Mouse (Mus musculus) ovary, adult 18-20 months (tissue): ENCODE data around the gene Heyl.

Experiments
- DNase-seq: peaks from one replicate; pipeline ENCODE4 v3.0.0; 2022; ENCODE audit warnings: low spot score, mixed read lengths

Heyl gene

DNA sequence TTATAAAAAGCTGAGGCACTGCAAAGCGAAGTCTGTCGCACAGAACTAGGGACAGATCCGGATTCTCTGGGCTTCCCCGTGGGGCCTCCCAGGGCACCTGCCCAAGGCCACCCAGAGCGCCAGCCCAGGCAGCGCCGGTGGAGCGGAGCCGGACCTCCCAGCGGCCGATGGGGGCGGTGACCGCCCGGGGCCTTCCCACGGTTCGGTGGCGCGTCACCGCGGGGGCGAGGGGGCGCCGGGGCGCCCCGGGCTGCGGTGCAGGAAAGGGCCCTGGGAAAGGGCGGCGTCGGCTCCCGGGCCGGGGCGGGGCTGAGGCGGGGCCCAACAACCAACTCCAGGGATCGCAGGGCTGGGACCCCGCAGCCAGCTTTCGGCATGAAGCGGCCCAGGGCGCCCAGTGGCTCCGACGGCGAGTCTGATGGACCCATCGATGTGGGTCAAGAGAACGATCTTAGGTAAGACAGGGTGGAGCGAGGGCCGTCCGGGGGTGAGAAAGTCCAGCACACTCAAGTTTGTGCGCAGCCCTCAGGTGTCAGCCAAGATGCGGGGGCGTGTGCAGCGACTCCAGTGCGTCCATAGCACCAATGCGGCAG lies at the start of gene Heyl:
Gene Heyl, plus strand, starts transcription at position 65 of the 593 bp plus-strand sequence.
- DNase-seq = peak; percentile 55

DNA sequence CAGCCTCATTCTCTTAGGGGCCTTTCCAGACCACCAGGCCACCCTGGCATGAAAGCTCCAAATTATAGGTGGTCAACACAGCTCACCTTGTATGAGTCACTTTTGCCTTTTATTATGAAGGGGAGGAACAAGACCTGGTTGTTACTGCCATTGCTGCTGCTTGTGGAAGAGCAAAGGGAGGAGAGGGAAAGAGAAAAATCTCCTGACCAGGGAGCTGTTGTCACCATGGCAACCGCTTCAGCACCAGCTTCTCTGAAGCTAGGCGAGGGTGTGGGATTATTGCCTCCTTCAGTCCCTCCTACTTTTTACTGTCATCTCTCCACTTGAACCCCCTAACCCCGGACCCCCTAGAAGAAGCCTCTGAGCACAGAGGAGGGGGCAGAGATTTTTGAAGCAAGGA lies 48.5 kb upstream of the Heyl start:
- no peak for DNase-seq

DNA sequence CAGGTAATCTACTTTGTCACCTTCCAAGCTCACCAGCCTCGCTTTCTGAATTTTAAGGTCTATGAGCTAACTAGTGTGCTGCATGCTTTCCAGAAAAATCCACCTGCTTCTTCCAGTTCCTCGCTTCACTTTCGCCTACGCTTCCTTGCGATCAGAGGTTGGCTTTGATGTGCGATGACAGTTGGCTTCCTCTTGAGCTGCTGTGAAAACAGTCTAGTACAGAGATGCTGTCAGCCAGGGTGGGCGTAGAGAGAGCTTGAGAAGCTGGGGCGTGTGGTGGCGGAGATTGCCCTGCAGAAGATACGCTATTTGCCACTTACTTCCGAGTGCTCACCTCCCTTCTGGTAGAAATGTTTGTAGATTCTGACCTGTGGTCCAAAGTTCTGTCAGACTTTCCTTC lies 41.0 kb upstream of the Heyl start:
- no peak for DNase-seq

DNA sequence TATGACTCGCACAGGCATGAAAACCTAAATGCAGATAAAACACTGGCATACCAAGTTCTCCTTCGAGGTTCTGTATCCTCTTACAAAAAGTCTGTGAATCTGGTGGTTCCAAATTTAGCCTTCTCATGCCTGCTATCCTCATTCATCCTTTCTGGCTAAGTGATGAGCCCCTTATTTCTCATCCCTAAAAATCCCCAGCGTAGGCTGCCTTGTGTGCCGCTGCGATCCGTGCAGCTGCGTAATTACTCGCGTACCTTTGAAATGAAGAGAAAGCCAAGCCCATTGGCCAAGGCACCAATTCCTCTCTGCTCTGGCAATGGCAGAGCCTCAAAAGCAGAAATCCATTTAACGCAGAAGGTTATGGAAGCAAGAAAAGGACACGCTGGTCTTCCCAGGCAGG lies 39.6 kb upstream of the Heyl start:
- DNase-seq = no peak

DNA sequence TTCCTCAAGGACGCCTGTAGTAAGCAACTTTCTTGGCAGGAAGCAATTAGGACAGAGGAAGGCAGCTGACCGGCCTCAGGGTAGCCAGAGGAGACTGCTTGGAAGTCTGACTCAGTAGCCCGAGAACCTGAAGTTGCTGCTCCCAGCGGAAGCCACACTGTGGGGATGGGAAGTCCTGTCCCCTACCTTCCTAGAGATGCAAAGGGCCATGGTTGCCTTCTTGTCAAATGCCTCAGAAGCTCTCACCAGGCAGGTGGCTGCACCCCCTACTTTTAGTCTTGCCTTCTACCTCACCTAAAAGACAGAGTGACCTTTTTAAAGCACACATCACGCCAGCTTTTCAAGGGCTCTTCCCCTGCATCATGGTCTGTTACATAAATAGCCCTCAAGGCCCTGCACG lies 36.7 kb upstream of the Heyl start:
- DNase-seq = no peak

DNA sequence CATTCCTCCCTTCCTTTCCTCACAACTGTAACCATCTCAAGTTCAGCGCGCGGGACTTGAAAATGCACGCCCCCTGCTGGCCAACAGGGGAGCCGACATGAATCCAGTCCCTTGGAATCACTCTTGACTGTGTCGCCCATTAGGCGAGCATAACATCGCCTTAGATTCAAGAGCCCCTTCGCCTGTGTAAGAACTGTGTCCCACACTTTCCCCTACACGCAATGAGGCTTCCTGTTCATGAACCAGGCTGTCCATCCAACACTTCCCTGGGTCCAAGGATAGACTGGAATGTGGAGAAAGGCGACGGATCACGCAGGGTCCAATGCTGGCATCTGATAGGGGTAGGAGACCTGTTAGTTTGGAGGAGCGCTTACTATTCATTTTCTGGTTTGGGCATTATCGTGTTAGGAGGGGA lies 32.6 kb upstream of the Heyl start:
- peak; percentile 51 for DNase-seq

DNA sequence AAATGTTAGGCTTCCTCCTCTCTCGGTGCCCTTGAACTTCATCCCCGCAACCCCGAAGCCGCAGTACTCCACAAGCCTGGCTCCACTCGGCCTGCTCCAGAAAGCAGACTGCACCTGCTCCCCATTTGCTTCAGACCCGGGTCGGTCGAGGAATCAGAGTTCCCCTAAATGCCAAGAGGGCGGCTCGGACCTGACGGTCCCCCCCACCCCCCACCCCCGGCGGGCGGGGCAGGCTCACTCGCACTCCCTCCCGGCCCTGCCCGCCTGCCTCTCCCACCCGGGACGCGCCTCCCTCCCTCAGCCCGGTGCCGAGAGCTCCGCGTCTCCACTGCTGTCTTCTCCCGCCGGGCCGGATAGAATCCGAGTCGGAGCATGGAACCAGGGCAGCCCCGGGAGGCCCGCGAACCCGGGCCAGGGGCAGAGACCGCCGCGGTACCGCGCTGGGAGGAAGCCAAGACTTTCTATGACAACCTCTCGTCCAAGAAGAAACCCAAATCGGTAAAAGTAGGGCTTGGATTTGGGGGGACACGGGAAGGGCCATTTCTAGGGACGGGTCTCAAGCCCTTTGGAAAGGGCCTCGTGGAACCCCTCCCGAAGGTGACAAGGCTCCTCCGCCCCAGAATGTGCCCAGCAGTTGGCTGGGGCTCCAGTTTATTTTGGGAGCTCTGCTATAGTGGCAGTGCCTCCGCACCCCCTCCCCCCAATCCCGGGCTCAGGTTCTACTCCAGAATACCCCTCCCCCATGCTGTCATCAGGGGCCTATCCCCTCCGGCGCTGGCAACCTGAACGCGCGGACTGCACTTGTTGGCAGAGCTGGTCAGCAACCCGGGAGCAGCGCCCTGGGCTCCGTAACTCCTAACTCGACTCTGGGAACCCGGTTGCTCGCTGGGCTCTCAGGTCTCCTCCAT lies 31.9 kb upstream of the Heyl start, which contains the start of gene Nt5c1a:
Gene Nt5c1a, plus strand, starts transcription at position 319 of the 908 bp plus-strand sequence.
- DNase-seq = no peak

DNA sequence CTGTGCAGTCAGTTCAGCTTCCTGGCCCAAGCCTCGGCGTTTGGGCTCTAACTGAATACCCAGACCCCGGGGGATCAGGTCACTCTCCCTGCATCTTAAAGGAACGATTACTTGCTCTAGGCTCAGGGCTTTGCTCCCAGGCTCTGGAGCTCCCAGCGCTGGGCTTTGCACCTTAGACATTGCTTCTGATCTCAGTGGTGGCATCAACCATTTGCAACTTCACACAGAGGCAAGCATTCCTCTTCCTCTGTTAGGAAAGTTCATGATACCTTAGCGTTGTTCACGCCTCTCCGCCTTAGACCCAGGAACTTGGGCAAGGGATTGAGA lies 31.3 kb upstream of the Heyl start:
- no peak for DNase-seq

DNA sequence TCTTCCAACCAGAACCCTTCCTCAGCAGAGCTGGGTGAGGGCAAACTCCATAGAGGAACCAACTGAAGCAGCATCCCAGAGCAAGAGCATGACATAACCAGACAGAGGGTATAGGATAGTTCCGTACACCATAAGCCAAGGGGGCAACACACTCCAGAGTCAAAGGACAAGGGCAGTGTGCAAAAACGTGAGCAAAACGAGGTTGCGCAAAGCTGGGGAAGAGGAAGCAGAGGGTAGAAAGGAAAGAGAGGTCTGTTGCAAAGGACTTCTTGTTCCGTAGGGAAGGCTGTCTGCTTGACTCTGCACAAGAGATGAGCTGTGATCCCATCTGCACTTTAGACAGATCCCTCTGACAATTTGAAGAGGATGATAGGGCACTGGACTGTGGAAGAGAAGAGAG lies 26.0 kb upstream of the Heyl start:
- DNase-seq = no peak

DNA sequence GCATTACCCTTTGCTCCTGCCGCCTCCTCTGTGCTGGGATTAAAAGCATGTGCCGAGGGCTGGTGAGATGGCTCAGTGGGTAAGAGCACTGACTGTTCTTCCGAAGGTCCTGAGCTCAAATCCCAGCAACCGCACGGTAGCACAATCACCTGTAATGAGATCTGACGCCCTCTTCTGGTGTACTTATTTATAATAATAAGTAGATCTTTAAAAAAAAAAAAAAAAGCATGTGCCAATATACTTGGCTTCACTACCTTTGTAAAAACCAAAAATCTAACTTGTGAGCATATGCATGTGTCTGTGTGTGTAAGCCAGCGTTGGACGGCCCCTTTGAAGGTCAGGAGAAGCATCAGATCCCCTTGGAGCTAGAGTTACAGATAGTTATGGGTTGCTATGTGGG lies 22.4 kb upstream of the Heyl start:
- no peak for DNase-seq

DNA sequence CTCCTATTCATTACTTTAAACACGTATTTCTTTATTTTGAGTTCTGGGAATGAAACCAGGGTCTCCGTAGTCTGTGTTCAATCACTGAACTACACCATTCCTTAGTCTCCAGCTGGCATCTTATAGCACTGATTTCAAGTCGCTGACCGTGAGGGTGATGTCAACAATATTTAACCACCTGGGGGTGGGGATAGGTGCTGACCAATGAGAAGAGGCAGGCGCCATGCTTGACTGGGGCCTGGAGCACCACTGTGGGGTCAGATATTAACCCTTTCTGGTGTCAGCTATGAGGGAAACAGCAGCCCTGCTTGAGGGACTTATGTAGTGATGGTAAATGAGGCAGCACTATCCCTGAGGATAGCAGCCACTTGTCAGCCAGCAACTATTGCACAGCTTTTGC lies 21.9 kb upstream of the Heyl start:
- no peak for DNase-seq

DNA sequence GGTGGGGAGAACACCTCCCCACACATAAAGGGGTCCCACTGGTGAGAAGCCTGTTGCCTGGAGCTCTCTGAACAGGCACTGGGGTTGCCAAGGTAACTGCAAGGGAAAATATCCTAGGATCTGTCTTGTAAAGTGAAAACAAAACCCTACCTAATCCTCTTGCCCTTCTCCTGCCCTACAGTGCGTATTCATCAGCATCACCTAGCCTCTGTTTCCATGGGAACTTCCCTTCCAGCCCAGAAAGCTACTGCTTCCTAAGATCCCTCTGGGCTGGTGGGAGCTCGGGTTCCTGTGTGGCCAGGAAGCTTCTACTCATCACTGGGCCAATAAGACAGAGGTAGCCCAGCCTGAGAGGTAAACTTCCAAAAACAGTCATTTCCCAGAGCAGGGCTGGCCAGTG lies 21.0 kb upstream of the Heyl start:
- DNase-seq = no peak

DNA sequence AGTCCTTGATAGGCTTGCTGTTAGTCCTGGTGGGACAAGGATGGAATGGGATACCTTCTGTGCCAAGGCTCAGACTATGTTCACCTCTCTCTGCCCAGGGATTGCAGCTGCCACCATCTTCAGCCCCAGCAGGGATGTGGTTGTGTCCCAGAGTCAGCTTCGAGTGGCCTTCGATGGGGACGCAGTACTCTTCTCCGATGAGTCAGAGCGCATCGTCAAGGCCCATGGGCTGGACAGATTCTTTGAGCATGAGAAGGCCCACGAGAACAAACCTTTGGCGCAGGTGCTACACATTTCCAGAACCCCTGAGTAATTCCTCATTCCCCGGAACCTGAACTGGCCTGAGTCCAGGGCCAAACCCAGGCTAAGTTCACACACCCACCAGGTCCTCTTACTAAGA lies 19.4 kb upstream of the Heyl start:
- no peak for DNase-seq

DNA sequence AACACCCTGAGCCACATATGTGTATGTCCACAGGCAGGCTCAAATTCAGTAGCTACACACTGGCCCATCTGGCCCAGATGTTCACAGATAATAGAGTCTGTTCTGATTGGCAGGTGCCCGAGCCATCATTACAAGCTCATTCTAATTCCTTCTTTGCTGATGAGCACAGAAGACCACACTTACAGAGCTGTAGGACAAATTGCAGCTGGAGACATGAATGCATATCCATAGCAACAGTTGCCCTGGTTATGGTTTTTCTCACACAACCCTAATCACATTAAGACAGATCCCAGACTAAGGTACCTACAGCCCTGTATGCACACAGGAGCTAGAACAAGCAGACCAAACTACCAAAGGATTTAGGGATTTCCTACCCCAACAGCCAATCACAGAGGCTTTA lies 18.0 kb upstream of the Heyl start:
- no peak for DNase-seq

DNA sequence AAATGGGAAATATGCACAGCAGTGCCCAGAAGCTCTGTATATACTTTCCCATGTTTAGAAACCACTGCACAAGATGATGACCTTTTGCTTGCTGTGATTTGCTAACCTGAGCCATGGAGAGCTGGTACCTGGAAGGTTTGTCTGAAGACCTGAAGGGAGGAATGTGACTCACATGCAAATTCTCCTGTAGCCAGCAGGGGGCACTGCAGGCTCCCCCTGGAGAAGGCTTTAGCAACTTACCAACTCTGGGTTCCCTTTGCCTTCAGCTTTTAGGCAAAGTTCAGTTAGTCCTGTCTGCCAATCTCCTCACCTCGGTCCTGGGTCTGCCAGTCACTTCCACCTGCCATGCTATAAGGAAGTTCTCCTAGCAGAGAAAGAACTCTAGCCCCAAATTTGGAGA lies 16.6 kb upstream of the Heyl start:
- no peak for DNase-seq

DNA sequence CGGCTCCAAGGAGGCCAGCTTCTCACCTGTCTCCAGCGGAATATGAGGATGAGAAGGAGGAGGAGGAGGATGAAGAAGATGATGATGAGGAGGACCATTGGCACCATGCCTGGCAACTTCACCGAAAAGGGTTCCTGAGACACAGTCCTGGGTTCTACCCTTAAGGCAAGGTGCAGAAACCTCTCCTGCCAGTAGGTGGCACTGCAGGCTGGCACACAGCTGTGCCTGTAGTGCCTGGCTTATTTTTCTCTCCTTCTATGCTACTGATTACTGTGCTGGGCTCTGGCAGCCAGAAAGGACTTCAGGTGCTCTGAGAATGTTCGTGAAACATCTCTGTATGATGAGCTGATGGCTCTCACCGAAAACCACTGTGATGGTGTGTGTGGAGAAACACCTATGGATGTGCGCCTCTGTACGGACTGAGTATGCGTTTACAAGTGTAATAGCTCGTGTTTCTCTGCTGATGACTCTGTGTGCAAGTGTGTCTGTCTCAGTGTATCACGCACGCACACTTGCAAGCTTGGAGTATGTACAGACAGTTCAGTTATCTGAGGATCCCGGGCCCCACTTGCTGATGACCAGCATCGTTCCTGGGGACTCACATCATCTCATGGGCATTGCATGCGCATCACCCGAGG lies 13.5 kb upstream of the Heyl start:
- DNase-seq = no peak

DNA sequence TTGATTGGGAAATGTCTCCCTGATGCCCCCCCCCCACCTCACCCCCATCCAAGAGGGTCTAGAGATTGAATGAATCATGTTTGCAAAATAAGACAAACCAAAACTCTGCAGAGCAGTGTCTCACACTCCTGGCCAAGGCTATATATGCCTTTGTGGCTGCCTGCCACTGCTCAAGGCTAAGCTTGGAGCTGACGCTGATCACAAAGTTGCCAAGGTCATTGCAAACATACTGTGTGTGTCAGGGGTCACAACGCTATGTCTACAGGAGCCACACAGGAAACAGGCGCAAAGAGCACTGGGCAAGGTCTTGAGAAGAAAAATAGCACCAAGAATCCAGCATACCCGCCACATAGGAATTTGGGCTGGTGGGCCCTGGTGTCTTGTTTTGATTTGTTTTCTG lies 12.7 kb upstream of the Heyl start:
- DNase-seq = peak; percentile 71

DNA sequence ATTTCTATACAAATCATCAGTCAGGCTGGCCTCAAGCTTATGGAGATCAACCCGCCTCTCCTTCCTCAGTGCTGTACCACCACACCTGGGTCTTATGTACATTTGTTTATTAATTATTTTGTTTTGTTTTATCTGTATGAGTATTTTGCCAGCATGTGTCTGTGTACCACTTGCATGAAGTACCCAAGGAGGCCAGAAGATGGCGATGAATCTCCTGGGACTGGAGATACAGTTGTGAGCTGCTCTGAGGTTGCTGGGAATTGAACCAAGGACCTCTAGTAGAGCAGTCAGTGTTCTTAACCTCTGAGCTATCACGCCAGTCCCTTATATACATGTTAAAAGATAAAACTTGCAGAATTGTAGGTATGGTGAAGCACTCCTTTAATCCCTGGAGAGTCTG lies 10.0 kb upstream of the Heyl start:
- DNase-seq = no peak

DNA sequence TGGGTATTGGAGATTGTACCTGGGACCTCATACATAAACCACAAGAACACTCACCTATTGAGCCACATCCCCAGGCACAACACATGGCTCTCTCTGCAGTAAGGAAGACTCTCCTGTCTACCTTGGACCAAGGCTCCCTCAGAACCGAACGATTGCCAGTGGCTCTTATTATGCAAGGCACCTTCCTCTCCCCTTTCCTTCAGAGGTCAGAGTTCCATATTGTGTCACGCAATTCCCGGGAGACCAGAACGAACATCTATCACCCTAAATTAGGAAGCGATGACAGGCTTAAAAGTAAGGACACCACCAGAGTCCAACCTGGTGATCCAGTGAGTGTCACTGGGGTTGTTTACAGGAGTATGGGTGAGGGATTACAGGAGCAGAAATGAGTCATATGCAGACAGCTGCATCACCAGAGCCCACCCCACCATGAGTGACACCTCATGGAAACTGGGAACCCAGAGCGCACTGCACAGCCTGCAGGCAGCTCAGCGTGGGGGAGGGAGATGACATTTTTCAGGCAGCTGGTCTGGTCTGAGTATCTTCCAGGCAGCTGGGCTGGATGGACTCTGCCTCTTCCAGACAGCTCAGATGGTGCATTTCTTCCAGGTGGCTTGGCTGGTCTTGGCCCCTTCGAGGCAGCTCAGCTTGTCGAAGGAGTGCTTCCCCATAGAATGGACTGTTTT lies 7.5 kb upstream of the Heyl start:
- no peak for DNase-seq

DNA sequence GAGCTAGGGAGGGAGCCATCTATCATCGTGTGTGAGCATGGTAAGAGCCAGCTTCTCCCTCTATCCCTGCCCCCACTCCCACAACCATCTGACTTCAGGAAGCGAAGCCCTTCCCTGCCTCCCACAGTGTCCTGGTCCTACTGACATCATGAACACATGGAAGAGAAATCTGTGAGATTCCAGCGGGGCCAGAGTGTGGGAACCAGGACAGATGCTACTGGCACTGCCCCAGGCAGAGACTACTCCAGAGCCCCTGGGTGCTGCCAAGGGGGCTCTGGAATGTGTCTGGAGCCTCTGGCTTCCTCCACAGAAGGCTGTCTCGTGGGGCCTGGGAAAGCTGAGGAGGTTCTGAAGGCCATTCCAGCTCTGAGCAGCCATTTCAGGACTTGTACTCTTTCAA lies 5.6 kb upstream of the Heyl start:
- no peak for DNase-seq

DNA sequence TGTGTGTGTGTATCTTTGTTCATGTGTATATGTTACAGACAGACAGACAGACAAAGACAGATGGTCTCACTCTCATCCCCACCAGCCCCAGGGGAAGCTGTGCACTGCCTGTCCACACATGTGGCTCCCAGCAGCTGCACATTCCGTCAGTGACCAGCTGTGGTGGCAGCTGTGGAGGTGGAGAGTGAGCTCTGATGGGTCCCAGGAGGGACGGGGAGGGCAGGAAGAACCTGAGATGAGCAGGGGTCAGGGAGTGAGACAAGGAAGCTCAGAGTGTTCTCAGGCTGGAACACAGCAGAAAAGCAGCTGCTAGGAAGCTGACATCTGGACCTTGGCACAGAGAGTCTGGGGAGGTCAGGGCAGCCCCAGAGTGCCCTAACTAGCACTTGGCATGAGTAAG lies 5.1 kb upstream of the Heyl start:
- no peak for DNase-seq

DNA sequence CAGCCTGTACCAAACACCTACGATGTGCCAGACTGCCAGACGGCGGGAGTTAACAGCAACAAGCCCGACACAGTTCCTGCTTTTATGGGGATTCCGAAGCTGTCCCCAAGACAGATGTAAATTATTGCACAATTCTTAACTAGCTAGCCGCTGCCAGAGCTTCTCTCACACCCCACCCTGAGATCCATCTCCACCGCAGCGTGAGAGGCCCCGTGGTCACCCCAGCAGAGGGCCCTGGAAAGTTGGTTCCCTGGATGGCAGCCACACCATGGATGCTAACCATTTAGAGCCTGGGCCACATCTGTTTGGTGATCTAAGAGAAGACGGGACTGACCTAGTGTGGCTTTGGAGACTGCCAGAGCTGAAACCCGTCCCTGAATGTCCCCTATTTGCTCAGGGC lies 4.2 kb upstream of the Heyl start:
- DNase-seq = no peak

DNA sequence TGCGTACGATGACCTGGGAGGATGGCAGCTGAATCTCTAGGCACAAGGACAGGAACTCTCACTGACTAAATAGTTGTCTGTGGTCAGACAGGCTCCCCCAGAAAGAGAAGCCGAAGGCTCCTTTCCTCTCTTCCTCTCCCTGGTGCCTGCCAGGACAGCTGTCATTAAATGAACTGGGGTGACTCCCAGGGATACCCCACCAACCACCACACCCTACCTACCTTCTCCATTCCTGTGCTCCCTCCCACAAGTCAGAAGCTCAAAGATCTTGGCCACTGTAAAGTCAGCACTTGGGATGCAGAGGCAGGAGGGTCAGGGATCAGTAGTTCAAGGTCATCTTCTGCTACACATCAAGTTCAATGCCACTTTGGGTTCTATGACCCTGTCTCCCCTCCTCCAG lies 515 bp upstream of the Heyl start:
- DNase-seq = no peak
